Mouse (Mus musculus) neural tube, embryonic 14.5 days (tissue): ENCODE data around the gene Fam53b. TPM values are rescaled to one million over a fixed set of nuclear protein-coding genes. Genes with fewer than 3 reads are reported as not detected.

Source experiments
- ATAC-seq: fragments of 200-750 bp; cut with Nextera tagmentation; 2 replicates; pipeline ENCODE4 v1.8.0; 2017; ENCODE audit warnings: low read depth, mild to moderate bottlenecking, moderate TSS enrichment, moderate library complexity
- H3K27ac ChIP-seq: fragments of 300-500 bp; sonication (generic); 2 replicates; pipeline ENCODE4 v1.5.1; 2014; ENCODE audit warnings: low read depth, mild to moderate bottlenecking, control low read depth, low read length, moderate library complexity, mixed read lengths
- H3K27me3 ChIP-seq: fragments of 300-500 bp; sonication (generic); 2 replicates; pipeline ENCODE4 v1.6.1; 2014; ENCODE audit warnings: low read length; ENCODE audit not compliant: control insufficient read depth, insufficient read depth
- H3K36me3 ChIP-seq: fragments of 300-500 bp; sonication (generic); 2 replicates; pipeline ENCODE4 v1.6.1; 2014; ENCODE audit warnings: low read length, mixed read lengths; ENCODE audit not compliant: control insufficient read depth, insufficient read depth
- H3K4me1 ChIP-seq: fragments of 300-500 bp; sonication (generic); 2 replicates; pipeline ENCODE4 v1.6.1; 2014; ENCODE audit warnings: low read length; ENCODE audit not compliant: control insufficient read depth, insufficient read depth
- H3K4me2 ChIP-seq: fragments of 300-500 bp; sonication (generic); 2 replicates; pipeline ENCODE4 v1.6.1; 2014; ENCODE audit warnings: mild to moderate bottlenecking, low read depth, low read length, control low read depth
- H3K4me3 ChIP-seq: fragments of 300-500 bp; sonication (generic); 2 replicates; pipeline ENCODE4 v1.5.1; 2014; ENCODE audit warnings: low read depth, low read length, control low read depth, mixed read lengths
- H3K9ac ChIP-seq: fragments of 300-500 bp; sonication (generic); replicated peaks from 2 replicates; pipeline ENCODE4 v1.6.1; 2014; ENCODE audit warnings: low read depth, mild to moderate bottlenecking, control low read depth, low read length, mixed read lengths
- H3K9me3 ChIP-seq: fragments of 300-500 bp; sonication (generic); 2 replicates; pipeline ENCODE4 v1.6.1; 2016; ENCODE audit warnings: low read length; ENCODE audit not compliant: control insufficient read depth
- WGBS: fragments of 180-500 bp; shearing (Covaris S2); extraction: QIAGEN DNeasy Blood & Tissue Kit; methylation state at CpG from one replicate; pipeline ENCODE4 v1.1.7; 2014; 5-methylcytosine and 5-hydroxymethylcytosine counted together
- polyA plus RNA-seq: library from polyadenylated mRNA; unstranded; fragments of >200 nt; fragmentation: Nextera tagmentation; extraction: Ambion mirVana; gene quantifications from 2 replicates; pipeline ENCODE4 v1.2.1, GENCODE M21; 2014

Gene Fam53b
- polyA plus RNA-seq, 1 experiment from 2014 or later, result 11.8 TPM

GRCm38 (mm10) chr7:132759405-132759891, 54.2 kb downstream of the Fam53b start:
- H3K27ac ChIP-seq, result no peak overlapping the region
- no peak for ATAC-seq
- WGBS, result 90% methylated on average over 22 of the region's 22 CpGs

GRCm38 (mm10) chr7:132758875-132759274, 54.8 kb downstream of the Fam53b start:
- Histone ChIP-seq H3K27me3 (no peaks in the 10 kb centered on the region), H3K9me3 (no peaks in the 10 kb centered on the region), H3K4me1 (peaks cover 6% of the 10 kb centered on the region; the same call in 1 of the 2 replicates), H3K27ac (no peak overlapping the region), H3K4me2 (no peak overlapping the region), H3K4me3 (no peak overlapping the region), H3K36me3 (0 out of 2 replicates have a peak, but pooled peaks cover 4% of the 10 kb centered on the region), H3K9ac (no peak overlapping the region)
- 78% methylated on average over 5 of the region's 5 CpGs for WGBS
- no peak for ATAC-seq

More at GRCm38 (mm10) chr7:132759405-132759891, 54.2 kb downstream of the Fam53b start:
- H3K4me3 ChIP-seq, result no peak overlapping the region
- 0 out of 2 replicates have a peak, but pooled peaks cover 4% of the 10 kb centered on the region for H3K36me3 ChIP-seq
- H3K27me3 ChIP-seq, result no peaks in the 10 kb centered on the region
- H3K4me2 ChIP-seq, result no peak overlapping the region
- no peaks in the 10 kb centered on the region for H3K9me3 ChIP-seq
- no peak overlapping the region for H3K9ac ChIP-seq
- 0 out of 2 replicates have a peak, but pooled peaks cover under 1% of the 10 kb centered on the region for H3K4me1 ChIP-seq

- no peaks in the 10 kb centered on the region for H3K27me3 ChIP-seq
- no peak overlapping the region for H3K27ac ChIP-seq
- WGBS, result 95% methylated on average over 5 of the region's 5 CpGs
- H3K36me3 ChIP-seq, result 0 out of 2 replicates have a peak, but pooled peaks cover 4% of the 10 kb centered on the region
- no peak for ATAC-seq
- no peaks in the 10 kb centered on the region for H3K9me3 ChIP-seq
- H3K4me1 ChIP-seq, result peaks cover 11% of the 10 kb centered on the region; the same call in 1 of the 2 replicates
- no peak overlapping the region for H3K4me2 ChIP-seq
- H3K4me3 ChIP-seq, result no peak overlapping the region
- no peak overlapping the region for H3K9ac ChIP-seq
These were observed 57.4 kb downstream of the Fam53b start for GRCm38 (mm10) chr7:132756325-132756724.

GRCm38 (mm10) chr7:132754389-132754750, 59.3 kb downstream of the Fam53b start:
- Histone ChIP-seq H3K27ac (no peak overlapping the region), H3K4me3 (no peak overlapping the region), H3K9ac (no peak overlapping the region), H3K36me3 (0 out of 2 replicates have a peak, but pooled peaks cover 2% of the 10 kb centered on the region), H3K4me2 (no peak overlapping the region), H3K27me3 (no peaks in the 10 kb centered on the region), H3K4me1 (peaks cover 11% of the 10 kb centered on the region; the same call in 1 of the 2 replicates), H3K9me3 (no peaks in the 10 kb centered on the region)
- no peak for ATAC-seq
- WGBS, result 71% methylated on average over 3 of the region's 3 CpGs

- Histone ChIP-seq H3K27ac (0 out of 2 replicates have a peak overlapping the region, but pooled peaks have one; percentile 34), H3K4me1 (peaks cover 11% of the 10 kb centered on the region; the same call in 1 of the 2 replicates), H3K9me3 (no peaks in the 10 kb centered on the region), H3K27me3 (no peaks in the 10 kb centered on the region), H3K9ac (no peak overlapping the region), H3K4me3 (no peak overlapping the region), H3K36me3 (no peaks in the 10 kb centered on the region), H3K4me2 (no peak overlapping the region)
- 59% methylated on average over 4 of the region's 4 CpGs for WGBS
- peak; percentile 24; the same call in 1 of the 2 replicates for ATAC-seq
These were observed 59.9 kb downstream of the Fam53b start for GRCm38 (mm10) chr7:132753518-132754388.

- no peak for ATAC-seq
- Histone ChIP-seq H3K27ac (no peak overlapping the region), H3K27me3 (no peaks in the 10 kb centered on the region), H3K4me1 (peaks cover 11% of the 10 kb centered on the region; the same call in 1 of the 2 replicates), H3K4me3 (no peak overlapping the region), H3K9ac (no peak overlapping the region), H3K9me3 (no peaks in the 10 kb centered on the region), H3K36me3 (no peaks in the 10 kb centered on the region), H3K4me2 (no peak overlapping the region)
- 80% methylated on average over 2 of the region's 2 CpGs for WGBS
These were observed 62.0 kb downstream of the Fam53b start for GRCm38 (mm10) chr7:132751716-132752115.

- Histone ChIP-seq H3K27ac (no peak overlapping the region), H3K4me3 (no peak overlapping the region), H3K4me2 (no peak overlapping the region), H3K4me1 (peaks cover 11% of the 10 kb centered on the region; the same call in 1 of the 2 replicates), H3K27me3 (no peaks in the 10 kb centered on the region), H3K9me3 (no peaks in the 10 kb centered on the region), H3K9ac (no peak overlapping the region), H3K36me3 (no peaks in the 10 kb centered on the region; the same call in 1 of the 2 replicates)
- ATAC-seq, result no peak
- WGBS, result 93% methylated on average over 11 of the region's 11 CpGs
These were observed 64.2 kb downstream of the Fam53b start for GRCm38 (mm10) chr7:132749504-132749903.

GRCm38 (mm10) chr7:132748076-132748769, 65.5 kb downstream of the Fam53b start:
- ATAC-seq, result no peak
- no peaks in the 10 kb centered on the region for H3K27me3 ChIP-seq
- 90% methylated on average over 3 of the region's 3 CpGs for WGBS

More at GRCm38 (mm10) chr7:132748076-132748769, 65.5 kb downstream of the Fam53b start:
- H3K4me1 ChIP-seq, result no peaks in the 10 kb centered on the region
- no peak overlapping the region for H3K9ac ChIP-seq
- H3K4me2 ChIP-seq, result no peak overlapping the region
- no peaks in the 10 kb centered on the region; the same call in 1 of the 2 replicates for H3K36me3 ChIP-seq
- no peak overlapping the region for H3K4me3 ChIP-seq
- no peak overlapping the region for H3K27ac ChIP-seq
- no peaks in the 10 kb centered on the region for H3K9me3 ChIP-seq
